Mouse (Mus musculus): ENCODE data around the gene Ramp1.

The Ramp1 gene

DNA sequence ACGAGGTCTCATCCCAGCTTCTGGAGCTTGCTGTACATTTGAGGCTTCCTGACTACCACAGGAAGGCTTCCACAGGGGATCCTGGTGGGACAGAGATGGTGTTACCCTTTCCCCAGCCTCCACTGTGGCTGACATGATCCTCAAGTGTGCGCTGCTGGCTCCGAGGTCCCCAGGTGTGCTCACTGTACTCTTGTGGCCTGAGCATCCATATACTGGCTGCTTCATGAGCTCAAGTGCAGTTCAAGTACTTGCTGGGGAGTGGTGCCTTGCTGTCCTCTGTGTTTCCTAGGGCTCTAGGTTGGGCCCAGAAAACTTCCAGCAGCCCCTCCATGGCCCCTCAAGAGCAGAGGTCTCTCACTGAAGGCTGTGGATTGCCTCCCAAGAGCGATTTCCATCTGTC lies 14.1 kb downstream of the Ramp1 start:
- DNase-seq (ENCODE audit: low read depth in 1 of 2, low spot score in 2 of 2): no peak

GRCm38 (mm10) chr1:91199793-91200192 lies 20.2 kb downstream of the Ramp1 start:
- DNase-seq (ENCODE audit: low read depth in 1 of 2, low spot score in 2 of 2): no peak

DNA sequence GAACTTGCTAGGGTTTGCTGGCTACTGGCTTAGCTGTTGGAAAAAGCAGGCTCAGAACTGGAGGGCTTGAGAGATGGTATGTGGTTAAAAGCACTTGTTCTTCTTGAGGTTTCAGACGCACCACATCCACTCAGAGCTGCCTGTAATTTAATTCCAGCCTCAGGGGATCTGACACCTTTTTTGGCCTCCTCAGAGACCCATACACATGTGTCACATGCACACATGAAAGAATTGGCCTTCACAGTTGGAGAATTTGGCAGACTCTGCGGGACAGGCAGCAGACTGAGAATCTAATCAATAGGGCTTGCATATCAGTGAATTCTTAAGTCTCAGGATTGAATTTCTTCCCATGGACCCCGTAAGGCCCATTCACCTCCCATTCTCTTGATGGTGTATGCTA lies 21.5 kb downstream of the Ramp1 start:
- no peak for DNase-seq (ENCODE audit: low read depth in 1 of 2, low spot score in 2 of 2)

GRCm38 (mm10) chr1:91204221-91204765 lies 24.7 kb downstream of the Ramp1 start:
- DNase-seq (ENCODE audit: low read depth in 1 of 2, low spot score in 2 of 2): no peak

GRCm38 (mm10) chr1:91205651-91206050 lies 26.0 kb downstream of the Ramp1 start:
- no peak for DNase-seq (ENCODE audit: low read depth in 1 of 2, low spot score in 2 of 2)

DNA sequence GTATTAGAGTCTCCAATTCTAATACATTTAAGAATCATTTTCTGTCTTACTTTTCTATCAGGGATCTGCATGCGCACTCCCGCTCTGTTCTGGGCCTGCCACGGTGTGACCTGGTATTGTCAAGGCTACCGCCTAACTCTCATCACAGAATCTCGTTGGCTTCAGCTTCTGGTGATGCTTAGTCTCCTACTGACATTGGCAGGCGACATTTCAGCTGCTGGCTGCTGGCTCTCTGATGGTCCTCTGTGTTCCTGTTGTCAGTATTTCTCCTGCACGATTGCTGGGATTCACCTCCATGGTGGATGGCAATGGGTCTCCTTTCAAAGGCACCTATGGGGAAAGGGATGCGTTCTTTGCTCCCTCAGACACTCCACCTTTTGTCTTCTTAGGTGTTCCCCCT lies 26.7 kb downstream of the Ramp1 start:
- no peak for DNase-seq (ENCODE audit: low read depth in 1 of 2, low spot score in 2 of 2)

- no peak for DNase-seq (ENCODE audit: low read depth in 1 of 2, low spot score in 2 of 2)
These were observed 27.3 kb downstream of the Ramp1 start for GRCm38 (mm10) chr1:91206873-91207272.

- no peak for DNase-seq (ENCODE audit: low read depth in 1 of 2, low spot score in 2 of 2)
These were observed 27.9 kb downstream of the Ramp1 start for GRCm38 (mm10) chr1:91207334-91208074.

GRCm38 (mm10) chr1:91209343-91209742 lies 29.7 kb downstream of the Ramp1 start:
- DNase-seq (ENCODE audit: low read depth in 1 of 2, low spot score in 2 of 2): no peak

DNA sequence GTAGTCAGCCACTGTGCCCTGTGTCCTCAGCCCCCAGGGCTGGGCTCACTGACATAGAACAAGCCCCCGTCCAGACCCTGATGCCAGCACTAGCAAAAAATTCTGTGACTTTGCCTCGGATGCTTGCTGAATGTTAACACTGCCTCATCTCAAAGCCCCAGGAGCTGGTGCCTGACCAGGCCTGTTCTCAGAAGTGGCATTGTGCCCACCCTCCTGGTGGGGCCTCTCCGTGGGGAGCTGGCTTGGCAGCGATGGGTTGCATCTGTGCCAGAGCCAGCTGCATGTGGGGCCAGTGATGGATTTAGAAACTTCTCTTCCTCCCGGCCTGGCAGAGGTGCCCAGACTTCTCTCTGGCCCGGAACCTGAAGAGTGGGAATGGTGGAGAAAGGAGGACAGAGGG lies 30.2 kb downstream of the Ramp1 start:
- no peak for DNase-seq (ENCODE audit: low read depth in 1 of 2, low spot score in 2 of 2)

GRCm38 (mm10) chr1:91211099-91211498 lies 31.5 kb downstream of the Ramp1 start:
- DNase-seq (ENCODE audit: low read depth in 1 of 2, low spot score in 2 of 2): no peak

- no peak for DNase-seq (ENCODE audit: low read depth in 1 of 2, low spot score in 2 of 2)
These were observed 32.0 kb downstream of the Ramp1 start for GRCm38 (mm10) chr1:91211591-91212008.

DNA sequence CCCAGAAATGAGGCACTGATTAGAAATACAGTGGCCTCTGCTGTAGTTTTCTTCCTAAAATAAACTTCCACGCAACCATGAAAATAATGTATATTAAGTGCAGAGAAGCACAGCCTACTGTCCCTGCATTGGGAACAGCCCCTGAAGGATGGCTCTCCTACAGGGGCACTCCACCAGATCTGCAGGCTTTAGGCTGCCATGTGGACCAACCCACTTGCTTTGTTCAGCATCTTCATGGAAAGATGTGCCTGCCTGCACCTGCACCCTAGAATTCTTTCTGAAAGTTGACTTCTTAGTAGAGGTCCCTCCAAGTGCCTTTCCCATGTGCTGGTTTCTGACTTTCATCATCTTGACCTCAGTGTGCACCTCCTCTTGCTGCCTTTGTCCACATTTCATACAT lies 35.6 kb downstream of the Ramp1 start:
- DNase-seq (ENCODE audit: low read depth in 1 of 2, low spot score in 2 of 2): no peak

- no peak for DNase-seq (ENCODE audit: low read depth in 1 of 2, low spot score in 2 of 2)
These were observed 36.4 kb downstream of the Ramp1 start for GRCm38 (mm10) chr1:91215981-91216380.

- DNase-seq (ENCODE audit: low read depth in 1 of 2, low spot score in 2 of 2): peak; percentile 31 to 51
These were observed 37.1 kb downstream of the Ramp1 start for GRCm38 (mm10) chr1:91216504-91217267.

DNA sequence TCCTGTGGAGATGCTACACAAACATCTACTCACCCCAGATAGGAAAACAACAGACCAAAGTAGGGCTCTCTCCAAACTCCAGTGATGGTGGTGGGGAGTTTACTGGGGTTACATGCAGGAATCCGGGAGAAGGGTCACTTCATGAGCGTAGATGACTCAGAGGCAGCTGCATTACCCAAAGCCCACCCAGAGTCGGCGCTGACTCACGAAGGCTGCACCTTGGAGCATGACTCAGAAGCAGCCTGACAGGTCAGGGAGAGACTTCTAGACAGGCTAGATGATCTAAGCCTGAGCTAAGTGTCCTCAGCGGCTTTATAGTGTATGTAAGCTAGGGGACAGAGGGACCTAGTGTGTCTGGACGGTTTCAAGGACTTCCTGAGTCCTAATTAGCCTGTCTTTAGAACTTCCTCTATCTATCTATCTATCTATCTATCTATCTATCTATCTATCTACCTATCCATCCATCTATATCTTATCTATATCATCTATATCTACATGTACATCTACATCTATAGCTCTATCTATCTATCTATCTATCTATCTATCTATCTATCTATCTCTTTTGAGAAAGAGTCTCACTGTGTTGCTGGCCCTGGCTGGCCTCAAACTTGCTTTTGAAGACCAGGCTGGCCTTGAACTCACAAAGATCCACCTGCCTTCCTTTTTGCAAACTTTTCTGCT lies 40.2 kb downstream of the Ramp1 start:
- DNase-seq (ENCODE audit: low read depth in 1 of 2, low spot score in 2 of 2): no peak

- no peak for DNase-seq (ENCODE audit: low read depth in 1 of 2, low spot score in 2 of 2)
These were observed 40.7 kb downstream of the Ramp1 start for GRCm38 (mm10) chr1:91220322-91220672.

DNA sequence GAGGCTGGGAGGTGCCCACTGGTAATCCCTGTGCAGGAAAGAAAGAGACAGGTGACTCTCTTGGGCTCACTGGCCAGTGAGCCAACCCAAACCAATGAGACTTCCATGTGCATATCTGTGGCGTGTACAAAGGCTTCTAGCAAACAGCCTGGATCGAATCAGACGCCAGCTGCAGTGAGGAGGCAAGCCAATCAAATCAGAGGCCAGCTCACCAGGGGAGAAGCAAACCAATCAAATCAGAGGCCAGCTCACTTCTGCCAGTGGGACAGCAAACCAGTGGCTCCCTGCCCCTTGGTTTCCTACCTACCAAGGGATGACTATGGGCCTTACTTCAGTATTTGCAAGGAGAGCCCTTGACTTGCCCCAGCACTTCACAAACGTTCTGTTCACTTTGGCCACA lies 46.9 kb downstream of the Ramp1 start:
- DNase-seq (ENCODE audit: low read depth in 1 of 2, low spot score in 2 of 2): no peak

GRCm38 (mm10) chr1:91227381-91228054 lies 47.9 kb downstream of the Ramp1 start:
- no peak for DNase-seq (ENCODE audit: low read depth in 1 of 2, low spot score in 2 of 2)

DNA sequence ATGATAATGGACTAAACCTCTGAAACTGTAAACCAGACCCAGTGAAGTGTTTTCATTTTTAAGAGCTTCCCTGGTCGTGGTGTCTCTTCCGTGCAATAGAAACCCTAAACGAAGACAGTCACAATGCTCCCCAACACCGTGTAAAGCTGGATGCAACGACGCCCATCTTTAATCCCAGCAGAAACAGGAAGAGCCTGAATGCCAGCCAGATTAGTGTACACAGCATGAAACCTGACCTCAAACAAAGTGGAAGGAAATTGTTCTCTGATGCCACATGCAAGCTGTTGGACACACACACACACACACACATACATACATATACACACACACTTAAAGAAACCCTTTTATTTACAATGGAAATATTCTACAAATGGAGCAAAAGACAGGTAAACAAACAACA lies 51.5 kb downstream of the Ramp1 start:
- DNase-seq (ENCODE audit: low read depth in 1 of 2, low spot score in 2 of 2): no peak

- no peak for DNase-seq (ENCODE audit: low read depth in 1 of 2, low spot score in 2 of 2)
These were observed 52.3 kb downstream of the Ramp1 start for GRCm38 (mm10) chr1:91231896-91232295.
